Mouse (Mus musculus) liver, embryonic 14.5 days (tissue): Measurements from ENCODE around the gene Klhl30. TPM values are rescaled to one million over a fixed set of nuclear protein-coding genes. Genes with fewer than 3 reads are reported as not detected.

Experiments
- ATAC-seq: fragments of 200-750 bp; cut with Nextera tagmentation; 2 replicates; pipeline ENCODE4 v1.8.0; 2017; ENCODE audit warnings: moderate number of reproducible peaks, mild to moderate bottlenecking, moderate library complexity; ENCODE audit not compliant: insufficient read depth
- DNase-seq, 3 experiments: peaks; one replicate each; pipeline ENCODE4 v3.0.0-alpha.2; 2012 to 2013; ENCODE audit warnings: low read depth in 3 of 3, low spot score in 3 of 3
- H3K27ac ChIP-seq: fragments of 300-500 bp; sonication (generic); 2 replicates; pipeline ENCODE4 v1.5.1; 2014; ENCODE audit warnings: moderate library complexity, mild to moderate bottlenecking, control low read depth, inconsistent platforms
- H3K27me3 ChIP-seq: fragments of 300-500 bp; sonication (generic); 2 replicates; pipeline ENCODE4 v1.6.1; 2014; ENCODE audit warnings: mild to moderate bottlenecking, low read length, moderate library complexity; ENCODE audit not compliant: control insufficient read depth, insufficient read depth
- H3K36me3 ChIP-seq: fragments of 300-500 bp; sonication (generic); replicated peaks from 2 replicates; pipeline ENCODE4 v1.6.1; 2014; ENCODE audit warnings: low read depth; ENCODE audit not compliant: control insufficient read depth, insufficient read depth
- H3K4me1 ChIP-seq, 2 experiments: fragments of 200-500 bp in 1 of 2; fragments of 300-500 bp in 1 of 2; sonication (generic) in 1 of 2; replicated peaks; 2 replicates each; pipeline ENCODE4 v1.6.1; 2012 to 2014; ENCODE audit warnings: antibody characterized with exemption in 1 of 2, inconsistent platforms in 1 of 2, low read length in 1 of 2; ENCODE audit not compliant: control insufficient read depth in 2 of 2, insufficient read depth in 2 of 2
- H3K4me2 ChIP-seq: fragments of 300-500 bp; sonication (generic); 2 replicates; pipeline ENCODE4 v1.6.1; 2014; ENCODE audit warnings: low read depth, mild to moderate bottlenecking, control low read depth, moderate library complexity
- H3K4me3 ChIP-seq, 2 experiments: fragments of 200-500 bp in 1 of 2; fragments of 300-500 bp in 1 of 2; sonication (generic) in 1 of 2; 2 replicates each; pipeline ENCODE4 v1.5.1; 2012 to 2014; ENCODE audit warnings: low read depth in 2 of 2, low read length in 2 of 2, mild to moderate bottlenecking in 2 of 2, control low read depth in 1 of 2, inconsistent platforms in 1 of 2, moderate library complexity in 1 of 2; ENCODE audit not compliant: insufficient read depth in 1 of 2
- H3K9ac ChIP-seq: fragments of 300-500 bp; sonication (generic); replicated peaks from 2 replicates; pipeline ENCODE4 v1.6.1; 2014; ENCODE audit warnings: mild to moderate bottlenecking, control low read depth, moderate library complexity
- H3K9me3 ChIP-seq: fragments of 300-500 bp; sonication (generic); 2 replicates; pipeline ENCODE4 v1.6.1; 2016; ENCODE audit warnings: low read length, mixed read lengths; ENCODE audit not compliant: control insufficient read depth
- CTCF ChIP-seq: IDR thresholded peaks from 2 replicates; pipeline ENCODE4 v1.5.1; 2016; ENCODE audit warnings: antibody characterized with exemption, low read depth, control low read depth
- EP300 ChIP-seq: IDR thresholded peaks from 2 replicates; pipeline ENCODE4 v1.6.1; 2016; ENCODE audit warnings: antibody characterized with exemption, low read depth
- WGBS: fragments of 180-500 bp; shearing (Covaris S2); extraction: QIAGEN DNeasy Blood & Tissue Kit; methylation state at CpG from one replicate; pipeline ENCODE4 v1.1.7; 2014; ENCODE audit not compliant: insufficient replicate concordance; 5-methylcytosine and 5-hydroxymethylcytosine counted together
- polyA plus RNA-seq, 2 experiments: library from polyadenylated mRNA; depleted of rRNA in 1 of 2; stranded (reverse) in 1 of 2; unstranded in 1 of 2; fragments of >200 nt; fragmentation: Nextera tagmentation in 1 of 2; extraction: Ambion mirVana in 1 of 2; gene quantifications; 2 replicates each; pipeline versions ENCODE4 v1.2.1 to v1.2.3; 2012 to 2014

Gene Klhl30
- polyA plus RNA-seq, 2 experiments = 0.02 TPM; not detected in 1

DNA sequence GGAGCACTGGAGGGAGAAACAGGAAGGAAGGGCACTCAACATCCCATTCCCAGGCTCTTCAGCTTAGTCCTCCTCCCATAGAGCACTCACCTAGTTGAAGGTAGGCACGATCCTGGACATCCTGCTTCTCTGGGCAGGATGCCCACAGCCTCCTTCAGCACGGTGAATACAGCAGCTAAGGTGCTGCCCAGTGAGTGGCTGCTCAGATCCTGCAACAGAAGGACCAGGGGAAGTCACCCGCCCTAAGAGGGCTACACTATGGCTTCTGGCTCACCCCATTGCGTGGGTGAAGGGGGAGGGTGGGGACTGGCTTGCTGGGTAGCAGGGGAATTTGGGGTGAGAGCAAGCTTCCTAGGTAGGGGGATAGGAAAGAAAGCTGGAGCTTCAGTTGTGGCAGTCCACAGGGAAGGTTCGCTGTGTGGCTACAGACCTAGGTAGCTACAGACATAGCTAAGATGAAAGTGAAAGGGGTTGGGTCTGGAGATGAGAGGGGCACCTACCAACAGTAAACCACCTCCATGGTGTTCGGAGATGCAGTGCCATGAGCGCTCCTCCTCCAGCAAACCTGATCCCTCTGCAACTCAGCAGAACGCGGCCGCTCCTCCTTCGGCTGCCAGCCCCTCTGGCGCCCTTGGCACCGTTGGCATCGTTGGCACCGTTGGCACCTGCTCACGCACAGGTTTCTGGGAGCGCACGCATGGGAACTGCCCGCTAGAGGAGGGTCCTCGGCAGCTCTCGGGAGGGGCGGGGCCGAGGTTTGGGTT, 54.8 kb downstream of the Klhl30 start:
- 46% methylated on average over 23 of the region's 23 CpGs for WGBS
- no peak overlapping the region for H3K4me3 ChIP-seq

DNA sequence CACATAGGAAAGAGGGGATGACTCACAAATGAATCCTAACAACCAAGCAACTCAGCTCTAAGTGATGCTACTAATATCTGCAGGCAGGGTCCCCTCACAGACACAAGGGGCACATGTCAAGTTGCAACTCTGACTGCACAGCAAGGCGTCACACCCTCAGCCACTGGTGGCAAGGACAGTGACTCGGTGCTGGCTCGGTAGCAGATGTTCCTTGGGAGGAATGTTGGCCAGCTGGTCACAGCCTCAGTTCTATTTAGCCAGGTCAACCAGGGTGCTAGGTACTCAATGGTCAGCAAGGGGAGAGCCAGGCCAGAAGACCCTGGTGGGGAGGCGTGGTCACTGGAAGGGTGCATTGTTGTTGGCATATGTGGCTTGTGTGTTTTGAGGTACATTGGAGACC, 57.0 kb downstream of the Klhl30 start:
- TF ChIP-seq CTCF = no peak
- 68% methylated on average over 4 of the region's 4 CpGs for WGBS

More for the DNA sequence above, 54.8 kb downstream of the Klhl30 start:
- H3K4me2 ChIP-seq = no peak overlapping the region
- no peaks in the 10 kb centered on the region for H3K27me3 ChIP-seq
- no peak for ATAC-seq
- H3K9me3 ChIP-seq = no peaks in the 10 kb centered on the region
- H3K4me1 ChIP-seq = no peaks in the 10 kb centered on the region
- H3K9ac ChIP-seq = no peak overlapping the region
- no peak for TF ChIP-seq EP300
- TF ChIP-seq CTCF = no peak
- DNase-seq = no peak
- no peak overlapping the region for H3K27ac ChIP-seq
- no peaks in the 10 kb centered on the region for H3K36me3 ChIP-seq

DNA sequence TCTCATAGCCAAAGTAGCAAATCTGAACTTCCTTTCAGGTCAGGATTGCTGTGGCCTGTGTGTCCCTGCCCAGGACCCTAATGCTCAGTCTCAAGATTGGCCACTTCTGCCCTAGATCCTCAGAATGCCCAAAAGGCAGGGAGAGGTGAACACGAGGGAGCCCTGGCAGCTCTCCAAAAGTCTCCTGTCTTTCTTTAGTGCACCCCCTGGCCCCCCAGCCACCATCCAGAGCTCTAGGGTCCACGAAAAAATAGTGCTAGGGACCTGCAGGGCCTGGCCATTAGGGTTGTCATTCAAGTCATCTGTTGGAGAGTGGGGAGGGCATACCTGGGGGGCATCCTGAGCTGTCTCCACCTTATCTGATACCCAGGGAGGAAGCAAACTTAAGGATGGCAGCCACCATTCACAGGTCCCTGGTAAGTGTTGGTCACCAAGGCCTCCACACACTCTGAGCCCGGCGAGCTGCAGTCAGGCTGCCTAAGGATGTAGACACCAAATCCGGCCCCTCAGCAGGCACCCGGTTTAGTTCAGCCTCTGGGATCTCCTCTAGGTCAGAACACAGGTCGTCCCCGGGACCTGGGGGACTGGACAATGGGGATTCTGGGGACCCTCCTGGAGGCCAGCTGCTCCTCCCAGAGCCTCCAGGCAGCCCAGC, 60.9 kb downstream of the Klhl30 start:
- Histone ChIP-seq H3K4me3 (peak overlapping the region in 1 of 2 experiments; percentile 69; a peak in 2 of 4 replicates), H3K4me1 (no peaks in the 10 kb centered on the region; a peak in 1 of 4 replicates), H3K27ac (no peak overlapping the region), H3K9me3 (no peaks in the 10 kb centered on the region), H3K36me3 (no peaks in the 10 kb centered on the region), H3K4me2 (peak overlapping the region; percentile 97), H3K9ac (no peak overlapping the region), H3K27me3 (peaks cover 3% of the 10 kb centered on the region; the same call in 1 of the 2 replicates)
- 58% methylated on average over 8 of the region's 8 CpGs for WGBS
- DNase-seq = no peak
- TF ChIP-seq EP300 (no peak), CTCF (no peak)
- no peak for ATAC-seq

More for the DNA sequence above, 57.0 kb downstream of the Klhl30 start:
- H3K9me3 ChIP-seq = no peaks in the 10 kb centered on the region
- no peak overlapping the region for H3K4me3 ChIP-seq
- no peak overlapping the region for H3K27ac ChIP-seq
- no peak overlapping the region for H3K4me2 ChIP-seq
- no peaks in the 10 kb centered on the region for H3K27me3 ChIP-seq
- no peaks in the 10 kb centered on the region; a peak in 1 of 4 replicates for H3K4me1 ChIP-seq
- H3K36me3 ChIP-seq = no peaks in the 10 kb centered on the region
- DNase-seq = no peak
- ATAC-seq = no peak
- no peak overlapping the region for H3K9ac ChIP-seq

Other genes starting within 250 kb of the Klhl30 start
- gene Rbm44, start 205.9 kb upstream of the Klhl30 start, polyA plus RNA-seq (2012; rRNA removed) = 0.31 and 0.95 TPM in 2 replicates
- 0.94 and 1.4 TPM in 2 replicates for gene Rbm44, start 205.9 kb upstream of the Klhl30 start, polyA plus RNA-seq (2014; fragmentation: Nextera tagmentation; extraction: Ambion mirVana)
- gene Ramp1, start 171.2 kb upstream of the Klhl30 start, polyA plus RNA-seq (2012; rRNA removed) = 2.4 and 2.5 TPM in 2 replicates
- 4.9 and 5.2 TPM in 2 replicates for gene Ramp1, start 171.2 kb upstream of the Klhl30 start, polyA plus RNA-seq (2014; fragmentation: Nextera tagmentation; extraction: Ambion mirVana)
- 31.0 and 41.1 TPM in 2 replicates for gene Ube2f, start 100.7 kb upstream of the Klhl30 start, polyA plus RNA-seq (2012; rRNA removed)
- gene Ube2f, start 100.7 kb upstream of the Klhl30 start, polyA plus RNA-seq (2014; fragmentation: Nextera tagmentation; extraction: Ambion mirVana) = 58.3 and 61.1 TPM in 2 replicates
- 20.7 and 21.0 TPM in 2 replicates for gene Scly, start 52.7 kb upstream of the Klhl30 start, polyA plus RNA-seq (2012; rRNA removed)
- 21.0 and 22.6 TPM in 2 replicates for gene Scly, start 52.7 kb upstream of the Klhl30 start, polyA plus RNA-seq (2014; fragmentation: Nextera tagmentation; extraction: Ambion mirVana)
- gene Espnl, start 28.9 kb upstream of the Klhl30 start, polyA plus RNA-seq (2012; rRNA removed) = 0.01 and 0.03 TPM in 2 replicates
- gene Espnl, start 28.9 kb upstream of the Klhl30 start, polyA plus RNA-seq (2014; fragmentation: Nextera tagmentation; extraction: Ambion mirVana) = 0.01 TPM in 1 of 2 replicates, not detected in the other
- 2.2 and 2.7 TPM in 2 replicates for gene Erfe, start 15.4 kb downstream of the Klhl30 start, polyA plus RNA-seq (2012; rRNA removed)
- gene Erfe, start 15.4 kb downstream of the Klhl30 start, polyA plus RNA-seq (2014; fragmentation: Nextera tagmentation; extraction: Ambion mirVana) = 2.3 and 2.4 TPM in 2 replicates
- gene Ilkap, start 47.8 kb downstream of the Klhl30 start, polyA plus RNA-seq (2012; rRNA removed) = 30.9 and 46.0 TPM in 2 replicates
- gene Ilkap, start 47.8 kb downstream of the Klhl30 start, polyA plus RNA-seq (2014; fragmentation: Nextera tagmentation; extraction: Ambion mirVana) = 62.1 and 65.8 TPM in 2 replicates
- gene Hes6, start 63.0 kb downstream of the Klhl30 start, polyA plus RNA-seq (2012; rRNA removed) = 11.2 and 12.9 TPM in 2 replicates
- gene Hes6, start 63.0 kb downstream of the Klhl30 start, polyA plus RNA-seq (2014; fragmentation: Nextera tagmentation; extraction: Ambion mirVana) = 14.5 and 15.1 TPM in 2 replicates
- gene Per2, start 108.3 kb downstream of the Klhl30 start, polyA plus RNA-seq (2012; rRNA removed) = 3.3 and 3.7 TPM in 2 replicates
- 1.6 and 2.2 TPM in 2 replicates for gene Per2, start 108.3 kb downstream of the Klhl30 start, polyA plus RNA-seq (2014; fragmentation: Nextera tagmentation; extraction: Ambion mirVana)
- 2.4 and 4.1 TPM in 2 replicates for gene Traf3ip1, start 143.6 kb downstream of the Klhl30 start, polyA plus RNA-seq (2012; rRNA removed)
- 1.3 TPM in 2 replicates for gene Traf3ip1, start 143.6 kb downstream of the Klhl30 start, polyA plus RNA-seq (2014; fragmentation: Nextera tagmentation; extraction: Ambion mirVana)
- gene Asb1, start 189.5 kb downstream of the Klhl30 start, polyA plus RNA-seq (2012; rRNA removed) = 9.4 and 10.4 TPM in 2 replicates
- gene Asb1, start 189.5 kb downstream of the Klhl30 start, polyA plus RNA-seq (2014; fragmentation: Nextera tagmentation; extraction: Ambion mirVana) = 12.6 and 15.8 TPM in 2 replicates